Mouse (Mus musculus) cerebellum, adult 2 months (tissue): ENCODE measurements around the gene H3f3b.

Experiments used
- CTCF ChIP-seq: fragments of 200-500 bp; IDR thresholded peaks from 2 replicates; pipeline ENCODE4 v1.5.1; 2011; ENCODE audit warnings: low read depth, mild to moderate bottlenecking, control low read depth, low read length, moderate library complexity, borderline replicate concordance; ENCODE audit not compliant: insufficient read depth
- POLR2A ChIP-seq: fragments of 200-500 bp; IDR thresholded peaks from 2 replicates; pipeline ENCODE4 v1.6.1; 2011; ENCODE audit warnings: low read length, control low read depth, borderline replicate concordance; ENCODE audit not compliant: insufficient read depth

GRCm38 (mm10) chr11:116065345-116065744 is 37.6 kb upstream of the H3f3b start:
- TF ChIP-seq CTCF, result no peak
- TF ChIP-seq POLR2A, result no peak
